Mouse (Mus musculus): ENCODE measurements around the gene Kdelr3.

Kdelr3 gene

DNA sequence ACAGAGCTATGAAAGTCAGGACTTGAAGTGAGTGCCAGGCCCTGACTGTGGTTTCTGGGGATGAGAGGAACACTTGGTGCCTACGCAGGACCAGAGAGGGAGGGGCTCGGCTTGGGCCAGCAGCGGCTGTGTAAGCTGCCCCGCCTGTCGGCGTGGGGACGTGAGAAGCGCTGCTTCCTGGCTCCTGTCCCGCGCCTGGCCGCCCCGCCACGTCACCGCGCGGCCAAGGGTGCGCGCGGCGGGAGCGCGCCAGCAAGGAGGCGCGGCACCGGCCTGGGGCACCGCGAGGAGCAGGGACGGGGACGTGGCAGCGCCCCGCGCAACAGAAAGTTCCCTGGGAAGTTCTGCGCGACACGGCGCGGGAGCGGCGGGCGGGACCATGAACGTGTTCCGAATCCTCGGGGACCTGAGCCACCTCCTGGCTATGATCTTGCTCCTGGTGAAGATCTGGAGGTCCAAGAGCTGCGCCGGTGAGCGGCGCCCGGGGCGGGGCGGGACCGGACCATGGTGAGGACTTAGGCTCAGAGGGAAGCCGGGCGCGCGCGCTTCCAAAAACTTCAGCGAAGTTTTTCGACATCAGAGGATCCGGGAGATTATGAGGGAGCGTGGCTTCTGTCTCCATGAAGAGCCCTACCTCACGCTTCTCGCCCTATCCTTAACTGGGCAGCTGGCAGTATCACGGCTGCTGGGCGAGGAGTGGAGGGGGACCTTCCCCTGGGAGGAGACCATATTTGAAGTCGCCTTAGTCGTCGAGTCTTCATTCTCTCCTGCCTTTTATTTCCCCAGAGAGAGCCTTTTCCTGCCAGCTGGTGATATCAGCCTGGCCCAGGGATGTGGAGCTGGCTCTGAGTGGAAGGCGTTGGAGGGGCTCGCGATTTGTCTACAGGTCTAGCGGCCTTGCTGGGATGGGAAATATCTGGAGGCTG, at the start of gene Kdelr3:
TSS of gene Kdelr3 (plus strand) at position 241 of the 926 bp plus-strand sequence.
- DNase-seq = no peak

DNA sequence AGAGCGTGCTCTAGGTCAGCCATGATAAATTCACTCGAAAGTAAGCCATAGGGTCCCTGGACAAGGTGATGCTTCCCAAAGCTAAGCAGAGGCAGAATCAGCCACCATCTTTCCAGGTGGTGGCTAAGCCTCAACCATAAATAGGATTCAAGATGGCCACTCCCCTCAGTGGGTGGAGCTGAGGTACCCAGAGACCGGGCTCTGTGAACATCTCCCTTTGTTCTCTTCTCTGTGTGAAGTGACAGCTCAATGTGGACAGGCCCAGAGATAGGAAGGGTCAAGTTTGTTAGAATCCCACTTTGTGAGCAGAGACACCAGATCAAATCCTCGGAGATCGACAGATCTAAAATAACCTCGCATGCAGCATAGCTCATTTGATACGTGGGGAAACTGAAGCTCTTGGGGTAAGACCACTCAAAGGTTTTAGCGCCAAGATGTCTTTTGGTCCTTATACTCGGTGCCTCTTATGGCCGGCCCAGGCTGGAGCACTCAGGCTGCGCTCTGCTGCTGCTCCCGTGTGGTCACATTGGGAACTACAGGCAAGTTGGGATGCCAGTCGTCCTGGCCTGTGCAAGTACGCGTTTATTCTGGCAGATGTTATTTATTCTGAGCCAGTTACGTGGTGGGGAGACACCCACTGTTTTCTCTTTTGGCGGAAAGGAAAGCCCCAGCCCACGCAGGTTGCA, 49.5 kb upstream of the Kdelr3 start:
- peak; percentile 77 for DNase-seq

GRCm38 (mm10) chr15:79469577-79469976, 46.6 kb upstream of the Kdelr3 start:
- no peak for DNase-seq

- DNase-seq = no peak
These were observed 45.6 kb upstream of the Kdelr3 start for GRCm38 (mm10) chr15:79470583-79470982.

GRCm38 (mm10) chr15:79471095-79471494, 45.1 kb upstream of the Kdelr3 start:
- DNase-seq = no peak

DNA sequence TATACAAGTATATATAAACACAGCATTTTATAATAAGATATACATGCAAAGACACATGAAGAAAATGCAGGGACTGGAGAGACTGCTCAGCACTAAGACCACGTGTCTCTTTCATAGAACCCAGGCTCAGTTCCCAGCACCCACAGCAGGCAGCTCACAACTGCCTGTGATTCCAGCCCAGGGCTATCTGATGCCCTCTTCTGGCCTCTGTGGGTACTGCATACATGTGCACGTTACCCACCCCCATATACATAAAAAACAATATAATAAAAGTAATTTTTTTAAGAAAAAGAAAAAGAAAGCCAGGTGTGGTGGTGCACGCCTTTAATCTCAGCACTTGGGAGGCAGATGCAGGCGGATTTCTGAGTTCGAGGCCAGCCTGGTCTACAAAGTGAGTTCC, 43.2 kb upstream of the Kdelr3 start:
- no peak for DNase-seq

DNA sequence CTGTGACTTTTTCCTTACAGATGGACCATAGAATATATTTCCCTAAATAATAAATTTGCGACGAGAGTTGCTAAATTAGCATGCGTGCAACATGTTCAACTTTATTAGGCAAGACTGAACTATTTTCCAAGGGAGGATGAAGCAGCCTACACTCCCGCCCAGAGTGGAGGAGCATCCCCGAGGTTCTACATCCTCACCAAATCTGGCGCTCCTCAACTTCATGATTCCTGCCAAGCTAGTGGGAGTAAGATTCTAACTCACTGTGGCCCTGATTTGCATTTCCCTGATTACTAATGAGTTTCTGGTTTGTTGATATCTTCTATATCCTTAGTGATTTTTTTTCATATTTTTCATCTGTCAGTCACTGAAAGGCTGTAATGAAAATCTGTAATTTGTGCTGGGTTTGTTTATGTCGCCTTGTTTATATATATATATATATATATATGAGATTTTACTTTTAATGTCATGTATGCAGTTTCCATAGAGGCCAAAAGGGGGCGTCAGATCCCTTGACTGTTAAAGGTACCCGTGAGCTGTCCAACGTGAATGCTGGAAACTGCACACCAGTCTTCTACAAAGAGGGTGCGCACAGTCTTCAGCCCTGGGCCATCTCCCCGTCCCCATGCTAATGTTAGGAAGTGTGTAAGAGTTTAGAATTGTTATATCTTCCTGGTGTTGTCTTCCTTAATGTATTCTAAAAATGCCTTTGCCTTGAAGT, 42.4 kb upstream of the Kdelr3 start:
- no peak for DNase-seq

DNA sequence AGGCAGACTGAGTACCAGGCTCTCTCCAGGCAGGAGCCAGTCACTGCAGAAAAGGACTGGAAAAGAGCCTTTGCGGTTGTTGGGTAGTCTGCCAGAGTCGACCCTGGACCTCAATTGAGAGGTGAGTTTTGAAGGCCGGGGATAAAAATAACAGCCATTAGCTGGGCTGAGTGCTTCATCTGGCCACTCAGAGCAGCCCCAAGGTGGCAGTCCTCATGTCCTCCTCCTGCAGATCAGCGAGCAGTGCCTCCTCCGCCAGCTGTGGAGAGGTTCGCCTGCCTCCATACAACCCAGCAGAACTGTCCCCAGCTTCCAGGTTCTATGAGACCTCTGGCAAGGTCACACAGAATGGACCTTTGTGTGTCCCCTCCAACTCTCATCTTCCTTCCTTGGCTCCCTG, 39.0 kb upstream of the Kdelr3 start:
- no peak for DNase-seq

DNA sequence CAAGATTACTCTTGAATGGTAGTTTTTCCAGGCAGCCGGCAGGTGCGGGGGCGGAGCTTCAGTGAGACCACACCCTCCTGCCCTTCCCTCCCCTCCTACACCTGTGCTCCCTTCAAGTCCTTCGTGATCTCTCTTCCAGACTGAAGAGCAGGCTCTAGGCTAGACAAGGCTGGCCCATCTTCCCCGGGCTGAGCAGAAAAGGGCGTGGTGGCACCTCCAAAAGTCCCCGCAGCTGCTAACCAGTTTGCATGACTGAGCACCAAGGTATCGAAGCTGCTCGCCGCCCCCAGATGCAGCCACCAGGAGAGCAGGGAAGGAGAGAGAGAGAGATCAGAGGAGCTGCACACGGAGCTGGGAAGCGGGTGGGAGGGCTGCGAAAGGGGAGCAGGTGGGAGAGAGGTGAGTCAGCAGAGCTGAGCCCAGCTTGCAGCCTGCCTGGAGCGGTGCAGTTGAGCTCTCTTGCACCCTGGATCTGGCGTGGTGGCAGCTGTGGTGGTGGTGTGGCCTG, 35.0 kb upstream of the Kdelr3 start:
- DNase-seq = no peak

DNA sequence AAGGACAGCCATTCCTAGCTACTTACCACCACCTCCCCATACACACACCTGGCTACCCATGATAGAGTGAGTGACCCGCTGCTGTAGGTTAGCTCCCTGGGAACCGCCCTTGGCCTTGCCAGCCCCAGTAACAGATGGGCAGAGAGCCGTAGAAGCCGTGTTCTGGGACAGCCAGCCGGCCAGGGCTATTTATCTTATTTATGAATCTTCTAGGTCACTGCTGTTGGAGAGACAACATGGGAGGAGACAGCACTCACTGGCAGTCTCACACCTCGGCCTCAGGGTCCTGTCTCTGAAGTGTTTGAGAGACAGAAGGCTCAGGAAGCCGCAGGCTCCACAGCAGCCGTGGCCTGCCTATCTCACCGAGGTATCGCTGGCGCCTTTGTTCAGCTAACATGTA, 26.7 kb upstream of the Kdelr3 start:
- no peak for DNase-seq

DNA sequence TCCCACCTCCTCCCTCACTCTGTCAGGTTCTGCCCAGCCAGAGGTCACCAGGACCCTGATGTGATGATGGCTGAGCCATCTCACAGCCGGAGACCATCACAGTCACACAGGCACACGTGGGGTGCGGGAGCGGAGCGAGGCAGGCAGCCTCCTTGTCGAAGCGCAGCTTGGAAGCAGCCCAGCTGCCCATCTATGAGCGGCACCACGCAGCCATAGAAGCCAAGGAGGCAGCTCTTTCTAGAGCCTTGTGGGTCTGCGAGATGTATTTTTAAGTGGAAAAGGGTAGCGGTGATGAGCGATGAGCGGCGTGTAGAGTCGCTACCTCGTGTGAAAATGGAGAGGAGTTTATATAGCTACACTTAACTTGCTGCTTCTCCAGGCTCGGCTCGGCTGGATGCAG, 22.7 kb upstream of the Kdelr3 start:
- no peak for DNase-seq

DNA sequence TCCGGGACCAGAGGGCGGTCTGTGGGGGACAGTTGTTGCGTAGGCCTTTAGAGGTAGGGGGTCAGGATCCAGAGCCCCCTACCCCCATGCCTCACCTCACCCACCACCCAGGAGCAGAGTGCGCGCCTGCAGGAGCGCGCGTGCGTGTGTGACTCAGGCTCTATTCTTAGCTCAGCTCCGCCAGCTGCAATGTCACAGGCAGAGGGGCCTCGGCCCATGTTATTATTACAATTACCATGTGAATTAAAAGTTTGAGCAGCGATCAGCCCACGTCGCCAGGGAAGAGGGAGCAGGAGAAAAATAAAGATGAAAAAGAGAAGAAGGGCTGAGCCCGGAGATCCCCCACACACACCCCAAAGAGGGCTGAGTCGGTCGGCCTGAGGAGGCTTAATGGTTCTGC, 16.1 kb upstream of the Kdelr3 start:
- no peak for DNase-seq

DNA sequence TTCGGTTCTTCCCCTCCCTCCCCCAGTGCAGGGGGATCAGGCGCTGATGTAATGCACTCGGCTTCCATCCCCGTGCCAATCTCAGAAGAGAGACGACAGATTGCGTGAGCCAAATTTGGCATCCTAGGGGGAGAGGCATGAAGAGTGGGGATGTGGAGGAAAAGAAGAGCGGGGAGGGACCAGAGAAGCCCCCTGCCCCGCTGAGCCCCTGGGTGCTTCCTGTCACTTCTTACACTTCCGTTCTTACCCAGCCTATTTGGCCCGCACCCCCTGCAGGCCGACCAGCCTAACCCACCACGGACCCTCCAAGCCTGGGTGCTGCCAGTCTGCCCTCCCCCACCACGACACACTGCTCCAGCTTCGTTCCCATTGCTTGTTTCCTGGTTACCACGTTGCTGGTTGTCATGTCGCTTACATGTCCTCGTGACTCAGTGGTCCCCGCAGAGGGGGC, 13.3 kb upstream of the Kdelr3 start:
- no peak for DNase-seq

GRCm38 (mm10) chr15:79503438-79503837, 12.8 kb upstream of the Kdelr3 start:
- no peak for DNase-seq

DNA sequence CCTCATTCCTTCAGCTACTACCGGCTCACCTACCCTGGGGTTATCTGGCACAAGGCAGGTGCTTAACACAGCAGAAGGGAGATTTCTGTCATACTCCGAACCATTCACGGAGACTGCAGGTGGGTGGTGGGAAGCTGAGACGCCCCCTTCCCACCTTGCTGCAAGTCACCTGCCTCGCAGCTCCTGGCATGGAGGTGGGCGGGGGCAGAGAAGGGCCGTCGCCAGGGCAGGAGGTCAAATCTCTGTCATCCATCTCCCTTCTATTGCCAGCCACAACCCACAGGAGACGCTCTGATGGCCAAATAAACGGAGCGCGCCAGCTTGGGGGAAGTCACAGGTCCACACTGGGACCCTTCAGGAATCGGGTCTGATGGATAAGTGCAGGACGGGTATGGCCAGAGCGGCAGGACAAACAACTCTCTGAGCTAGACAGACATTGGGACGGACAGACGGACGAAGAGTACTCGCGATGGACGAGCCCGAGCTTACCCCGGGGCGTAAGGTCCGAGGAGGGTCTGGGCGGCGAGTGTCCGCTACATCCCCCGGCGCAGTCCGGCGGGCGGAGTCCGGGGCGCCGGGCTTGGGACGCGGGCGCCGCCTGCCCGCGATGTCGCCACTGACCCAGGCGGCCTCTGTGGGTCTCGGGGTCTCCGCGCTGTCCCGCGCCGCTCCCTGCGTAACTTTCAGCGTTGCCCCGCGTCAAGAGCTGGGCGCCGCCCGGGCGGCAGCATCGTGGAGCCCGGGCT, 11.3 kb upstream of the Kdelr3 start, which contains the start of gene Kcnj4:
TSS of gene Kcnj4 (minus strand) at position 535 of the 746 bp plus-strand sequence.
- DNase-seq = no peak

DNA sequence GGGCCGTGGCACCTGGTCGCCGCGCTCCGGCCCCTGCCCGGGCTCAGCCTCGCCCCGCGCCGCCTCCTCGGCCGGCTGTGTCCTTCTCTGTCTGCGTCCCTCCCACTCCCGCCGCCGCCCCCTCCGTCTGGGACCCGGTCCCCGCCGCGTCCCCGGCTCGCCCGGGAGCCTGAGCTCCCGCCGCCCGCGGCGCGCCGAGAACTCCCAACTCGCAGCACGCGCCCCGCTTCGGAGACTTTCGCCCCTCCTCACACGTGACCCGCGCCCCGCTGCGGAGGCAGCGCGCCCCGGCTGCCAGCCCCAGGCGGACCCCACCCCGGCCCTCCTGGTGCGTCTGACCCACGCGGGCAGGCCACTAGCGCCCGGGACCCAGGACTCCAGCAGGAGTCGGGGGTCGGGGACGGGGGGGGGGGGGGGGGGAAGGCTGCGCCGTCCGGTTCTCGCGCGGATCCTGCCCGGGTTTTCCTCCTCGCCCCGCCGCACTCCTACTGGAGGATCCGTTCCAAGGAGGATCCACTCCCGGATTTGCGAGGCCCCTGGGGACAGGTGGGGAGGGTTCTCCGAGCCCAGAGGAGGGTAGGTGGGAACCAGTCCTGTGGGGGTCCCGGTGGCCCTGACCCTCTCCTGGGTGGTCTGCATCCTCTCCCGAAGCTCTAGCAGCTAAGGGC, 10.5 kb upstream of the Kdelr3 start:
- DNase-seq = no peak

GRCm38 (mm10) chr15:79506460-79506859, 9.8 kb upstream of the Kdelr3 start:
- no peak for DNase-seq

DNA sequence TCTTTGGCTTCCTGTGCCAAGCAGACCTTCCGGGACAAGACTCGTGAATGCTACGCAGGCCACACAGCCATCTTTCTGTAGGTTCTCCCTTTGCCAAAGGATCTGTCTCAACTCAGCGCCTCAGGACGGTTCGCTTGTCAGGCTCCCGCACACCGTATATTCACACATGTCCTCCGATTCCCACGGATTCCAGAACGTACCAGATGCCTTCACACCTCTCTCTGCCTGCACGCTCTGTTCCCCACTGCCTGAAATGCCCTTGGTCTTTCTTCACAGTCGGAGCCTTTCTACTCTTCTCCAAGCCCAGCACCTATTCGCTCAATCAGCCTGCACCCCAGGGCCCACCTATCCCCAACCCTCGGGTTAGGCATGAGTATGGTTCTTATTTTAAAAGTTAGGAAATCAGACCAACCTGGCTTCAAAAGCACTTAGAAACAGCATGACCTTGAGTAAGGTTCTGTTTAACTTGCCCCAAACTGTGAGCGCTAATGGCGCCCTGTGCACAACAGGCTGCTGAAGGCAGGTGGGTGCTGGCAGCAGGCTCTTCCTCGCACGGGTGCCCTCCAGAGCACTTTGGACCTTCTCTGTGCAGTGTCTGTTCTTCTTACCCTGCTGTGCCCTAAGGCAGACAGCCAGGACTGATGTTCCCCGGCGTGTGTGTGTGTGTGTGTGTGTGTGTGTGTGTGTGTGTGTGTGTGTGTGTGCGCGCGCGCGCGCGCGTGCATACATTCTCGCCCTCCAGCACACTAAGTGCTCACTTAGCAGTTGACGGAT, 9.0 kb upstream of the Kdelr3 start:
- DNase-seq = no peak

DNA sequence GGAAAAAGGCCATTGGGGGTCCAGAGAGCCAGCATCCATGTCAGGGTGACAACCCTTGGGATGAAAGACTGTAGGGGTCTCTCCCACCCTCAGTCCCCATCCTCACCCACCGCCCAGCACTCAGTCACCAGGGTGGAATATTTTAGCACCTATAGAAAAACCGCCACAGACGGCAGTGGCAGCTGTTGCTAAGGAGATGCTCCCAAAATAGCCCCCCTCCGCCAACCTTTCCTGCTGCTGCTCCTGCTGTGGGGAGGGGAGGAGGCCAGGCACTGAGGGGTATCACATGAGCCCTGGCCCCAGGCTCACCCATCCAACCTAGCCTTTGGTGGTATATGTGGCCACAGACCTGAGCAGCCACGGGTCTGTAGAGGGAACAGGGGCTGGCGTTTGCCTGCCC, 6.2 kb upstream of the Kdelr3 start:
- no peak for DNase-seq

DNA sequence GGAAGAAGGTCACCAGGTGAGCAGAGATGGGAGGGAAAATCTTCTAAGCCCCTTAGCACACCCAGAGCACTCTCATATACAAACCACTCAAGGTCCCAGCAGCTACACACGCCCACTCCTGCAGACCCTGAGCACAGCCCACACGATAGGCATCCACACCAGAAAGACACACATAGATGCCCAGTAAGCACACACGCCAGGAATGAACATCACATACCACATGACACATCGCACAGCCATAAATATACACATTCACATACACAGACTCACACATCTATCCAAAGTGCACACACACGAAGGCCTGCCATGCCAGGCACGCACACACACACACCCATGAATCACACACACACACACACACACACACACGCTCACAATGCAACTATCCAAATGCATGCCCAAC, 5.8 kb upstream of the Kdelr3 start:
- DNase-seq = no peak

Data from cerebellum, adult 9-10 months (tissue).